Mouse (Mus musculus) cerebral cortex, adult 2 months (tissue): ENCODE data around the gene Mindy2.

Experiments used
- WGBS: fragments of 180-500 bp; shearing (Covaris S2); methylation state at CpG from one replicate; pipeline ENCODE4 v1.1.7; 2018; 5-methylcytosine and 5-hydroxymethylcytosine counted together

Mindy2 gene

DNA sequence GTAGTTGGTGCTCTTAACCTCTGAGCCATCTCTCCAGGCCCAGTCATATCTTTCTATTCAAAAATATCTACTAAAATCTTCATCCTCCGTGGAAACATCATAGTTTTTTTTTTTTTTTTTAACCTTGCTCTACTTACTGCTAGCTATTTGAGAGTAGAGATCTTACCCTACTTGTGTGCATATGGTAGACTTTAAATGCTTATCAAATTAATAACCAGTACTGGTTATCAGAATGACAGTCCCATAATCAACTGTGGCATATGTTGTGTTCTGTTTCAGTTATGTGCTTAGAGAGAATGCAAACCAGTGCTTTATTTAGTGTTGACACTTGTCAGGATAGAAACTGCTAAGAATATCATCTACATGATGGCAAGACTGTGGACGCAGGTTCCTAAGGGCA lies 78.9 kb downstream of the Mindy2 start:
- WGBS: 68% methylated on average over 2 of the region's 2 CpGs

DNA sequence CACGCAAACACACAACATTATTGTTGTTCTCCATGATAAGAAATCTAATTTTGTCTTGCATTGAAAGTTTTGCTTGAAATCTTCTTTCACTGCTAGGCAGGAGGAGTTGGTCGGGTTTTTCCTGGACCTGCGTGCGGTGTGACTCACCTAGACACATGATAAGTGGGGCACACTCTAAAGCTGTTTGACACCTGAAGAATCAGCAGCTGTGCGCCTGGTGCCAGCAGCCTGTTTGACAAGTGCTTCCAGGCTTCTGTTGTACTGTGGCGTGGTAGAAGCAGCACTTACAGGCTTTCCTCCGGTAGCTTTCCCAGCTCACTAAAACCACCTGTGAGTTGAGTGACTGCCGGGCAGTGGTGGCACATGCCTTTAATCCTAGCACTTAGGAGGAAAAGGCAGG lies 86.6 kb downstream of the Mindy2 start:
- WGBS: 64% methylated on average over 8 of the region's 8 CpGs

DNA sequence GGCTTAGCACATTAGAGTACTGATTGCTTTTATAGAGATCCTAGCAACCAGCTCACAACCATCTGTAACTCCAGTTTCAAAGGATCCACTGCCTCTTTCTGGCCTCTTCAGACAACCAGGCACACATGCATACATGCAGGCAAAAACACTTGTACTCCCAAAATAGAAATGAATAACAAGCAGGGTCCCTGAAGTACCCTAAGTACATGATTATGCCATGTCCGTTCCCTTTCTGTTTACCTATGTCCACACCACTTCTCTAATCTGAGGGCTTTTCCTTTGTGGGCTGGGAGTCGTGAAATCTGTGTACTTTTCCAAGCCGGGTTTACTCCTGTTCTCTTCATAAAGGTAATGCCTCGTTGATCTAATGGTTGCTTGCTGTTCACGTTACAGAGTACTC lies 89.3 kb downstream of the Mindy2 start:
- WGBS: 76% methylated on average over 5 of the region's 5 CpGs

DNA sequence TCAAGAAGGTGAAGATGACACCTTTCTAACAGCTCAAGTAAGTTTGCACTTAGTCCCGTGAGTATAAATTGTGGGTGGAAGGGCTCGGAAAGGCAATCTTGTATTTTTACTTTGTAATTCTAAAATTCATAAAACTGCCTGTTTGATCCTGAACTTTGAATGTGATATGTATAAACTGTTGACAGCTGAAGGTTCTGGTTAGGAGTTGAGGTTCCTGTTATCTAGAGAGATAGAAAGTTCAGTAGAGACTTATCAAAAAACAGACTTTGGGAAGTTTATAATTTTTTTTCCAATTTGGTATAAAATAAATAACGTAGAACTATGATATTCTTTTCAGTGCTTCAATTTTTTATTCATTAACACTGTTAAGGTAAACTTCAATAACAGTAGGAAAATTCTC lies 94.1 kb downstream of the Mindy2 start:
- WGBS: 87% methylated on average over 3 of the region's 3 CpGs

DNA sequence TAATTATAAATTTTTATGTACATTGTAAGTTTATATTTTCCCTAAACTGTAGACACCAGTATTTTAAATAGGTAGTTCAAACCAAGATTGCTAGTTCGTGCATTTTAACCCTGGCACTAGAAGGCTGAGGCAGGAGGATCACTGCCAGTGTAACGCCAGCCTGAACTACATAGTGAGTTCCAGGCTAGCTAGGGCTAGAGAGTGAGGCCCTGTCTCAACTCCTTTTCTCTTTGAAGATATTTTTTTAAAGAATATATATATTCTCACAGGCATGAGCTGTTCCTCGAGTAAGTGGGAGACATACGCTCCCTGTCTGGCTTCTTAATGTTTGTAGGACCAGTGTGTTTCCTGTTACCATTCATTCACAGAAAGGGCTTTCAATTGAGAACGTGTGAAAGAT lies 100.2 kb downstream of the Mindy2 start:
- WGBS: 71% methylated on average over 5 of the region's 5 CpGs

DNA sequence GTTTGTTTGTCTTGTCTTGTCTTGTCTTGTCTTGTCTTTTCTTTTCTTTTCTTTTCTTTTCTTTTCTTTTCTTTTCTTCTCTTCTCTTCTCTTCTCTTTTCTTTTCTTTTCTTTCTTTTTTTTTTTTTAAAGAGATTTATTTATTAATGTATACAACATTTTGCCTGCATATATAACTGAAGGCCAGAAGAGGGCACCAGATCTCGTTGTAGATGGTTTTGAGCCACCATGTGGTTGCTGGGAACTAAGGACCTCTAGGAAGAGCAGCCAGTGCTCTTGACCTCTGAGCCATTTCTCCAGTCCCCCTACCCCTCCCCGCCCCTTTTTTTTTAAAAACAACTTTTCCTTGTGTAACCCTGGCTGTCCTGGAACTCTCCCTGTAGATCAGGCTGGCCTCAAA lies 104.7 kb downstream of the Mindy2 start:
- WGBS: 98% methylated on average over 2 of the region's 2 CpGs

DNA sequence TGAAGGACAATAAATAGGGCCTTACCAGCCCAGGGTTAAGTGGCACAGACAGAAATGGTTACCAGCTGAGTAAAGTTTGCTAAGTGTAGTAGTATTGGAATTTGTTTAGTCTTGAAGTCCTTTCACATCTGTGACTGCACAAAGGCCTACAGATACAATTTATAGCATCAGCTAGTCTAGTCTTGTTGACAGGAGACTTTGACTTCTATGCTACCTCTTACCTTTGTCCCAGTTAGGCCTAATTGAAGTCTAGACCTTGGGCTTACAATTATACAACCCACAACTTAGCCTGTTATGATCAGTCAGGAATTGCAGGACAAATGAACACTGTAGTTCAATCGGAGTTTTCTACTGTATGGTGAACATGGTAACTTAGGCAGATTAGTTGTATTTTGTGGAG lies 105.5 kb downstream of the Mindy2 start:
- 100% methylated on average over 1 of the region's 1 CpGs for whole genome bisulfite sequencing
